Mouse (Mus musculus): ENCODE results near the gene Card14.

GRCm38 (mm10) chr11:119393483-119393804, 85.9 kb downstream of the Card14 start:
- TF ChIP-seq POLR2A (IDR thresholded peaks at IDR 0.05; ENCODE audit: low read depth, low read length) (no peak), CTCF (IDR thresholded peaks at IDR 0.05; ENCODE audit: extremely low read depth, insufficient read length, insufficient replicate concordance, low read depth, low read length) (no peak)
